Mouse (Mus musculus) megakaryocyte progenitor cell, adult 5-6 weeks (primary cell): ENCODE measurements around the gene Fbxl22. TPM values are rescaled to one million over a fixed set of nuclear protein-coding genes. Genes with fewer than 3 reads are reported as not detected.

Source experiments
- ATAC-seq: replicated peaks from 2 replicates; pipeline ENCODE4 v1.8.0; 2016; ENCODE audit warnings: mild to moderate bottlenecking, moderate TSS enrichment, inconsistent platforms; ENCODE audit not compliant: poor library complexity
- total RNA-seq, 2 experiments: library from RNA; stranded (forward) in 1 of 2; stranded (reverse) in 1 of 2; fragments of 157-497, 149-512 nt in 1 of 2; fragments of 200-1000 nt in 1 of 2; gene quantifications; 2 replicates each; pipeline versions ENCODE4 v1.2.3 to v1.2.4; 2015 to 2017

The Fbxl22 gene
- total RNA-seq (2015), result 0.68 and 0.74 TPM in 2 replicates
- 0.37 and 0.88 TPM in 2 replicates for total RNA-seq (2017)

DNA sequence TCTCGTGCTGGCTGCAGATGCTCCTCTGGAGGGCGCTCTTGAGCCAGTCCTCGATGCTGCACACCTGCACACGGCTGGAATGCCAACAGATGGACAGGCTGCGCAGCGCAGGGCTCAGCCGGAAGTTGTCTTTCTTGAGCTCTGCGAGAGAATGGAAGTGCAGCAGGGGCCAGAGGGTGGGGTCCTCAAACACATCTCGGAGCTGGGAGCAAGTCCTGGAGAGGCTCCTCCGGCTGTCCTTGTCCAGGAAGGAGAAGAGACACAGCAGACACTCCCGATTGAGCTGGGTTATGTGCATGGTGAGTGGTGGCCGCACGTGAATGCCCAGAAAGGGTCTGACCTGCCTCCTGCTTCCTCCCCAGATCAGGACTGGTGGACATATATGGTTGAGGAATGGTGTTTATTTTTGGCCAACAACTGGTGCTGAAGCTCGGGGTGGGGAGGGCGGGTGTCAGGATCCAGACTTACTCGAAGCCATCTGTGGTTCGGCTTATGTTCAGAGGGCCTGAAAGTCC lies at the start of gene Fbxl22:
TSS of gene Fbxl22 (minus strand) at position 338 of the 515 bp plus-strand sequence.
- no peak for ATAC-seq

DNA sequence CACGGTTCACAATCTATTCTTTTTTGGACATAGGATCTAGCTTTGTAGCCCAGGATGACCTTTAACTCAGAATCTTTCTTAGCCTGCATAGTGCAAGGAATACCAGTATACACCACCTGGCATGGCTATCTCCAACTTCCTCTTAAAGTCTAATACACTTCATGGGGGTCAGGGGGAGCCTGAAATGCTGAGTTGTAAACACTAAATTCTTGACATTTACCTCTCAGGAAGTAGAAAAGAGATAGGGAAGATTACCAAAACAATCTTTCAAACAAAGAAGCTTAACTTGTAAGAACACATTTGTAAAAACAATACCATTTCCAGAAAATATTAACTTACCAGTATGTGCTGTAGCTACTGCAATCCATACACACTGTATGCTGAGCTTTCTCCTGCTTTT lies 47.8 kb upstream of the Fbxl22 start:
- no peak for ATAC-seq

DNA sequence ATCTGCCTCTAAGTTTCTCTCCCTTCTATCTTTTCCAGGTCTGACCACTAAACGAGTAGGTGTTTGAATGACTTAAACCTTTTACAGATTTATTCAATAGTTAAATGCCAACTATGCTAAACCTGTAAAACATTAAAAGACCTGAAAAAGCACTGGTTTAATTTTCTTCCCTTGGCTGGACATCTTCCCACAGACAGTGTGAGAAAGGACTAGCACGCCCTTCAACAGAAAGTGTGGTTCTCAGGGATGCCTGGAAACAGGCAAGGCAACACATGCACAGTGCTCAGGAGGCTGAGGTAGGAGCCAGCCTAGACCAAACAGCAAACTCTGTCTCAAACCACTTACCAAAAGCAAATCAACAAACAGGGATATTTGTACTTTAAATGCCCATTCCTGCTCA lies 47.1 kb upstream of the Fbxl22 start:
- no peak for ATAC-seq

DNA sequence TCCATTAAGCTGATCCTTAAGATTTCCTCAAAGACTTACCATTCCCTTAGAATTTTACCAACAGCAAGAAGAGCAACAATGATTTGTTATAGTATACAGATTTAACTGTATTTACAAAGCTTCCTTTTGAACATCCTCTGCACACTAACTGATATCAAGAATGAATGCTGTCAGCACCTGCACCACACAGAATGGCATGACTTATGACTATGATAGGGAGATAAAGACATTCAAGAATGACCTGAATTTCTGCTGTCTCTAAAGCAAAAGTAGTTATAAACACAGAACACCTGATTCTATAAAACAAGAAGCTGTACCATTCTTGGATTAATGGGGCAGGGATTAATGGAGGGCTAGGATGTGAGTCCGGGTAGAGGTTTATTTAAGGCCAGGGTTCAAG lies 46.3 kb upstream of the Fbxl22 start:
- ATAC-seq, result peak; percentile 77

DNA sequence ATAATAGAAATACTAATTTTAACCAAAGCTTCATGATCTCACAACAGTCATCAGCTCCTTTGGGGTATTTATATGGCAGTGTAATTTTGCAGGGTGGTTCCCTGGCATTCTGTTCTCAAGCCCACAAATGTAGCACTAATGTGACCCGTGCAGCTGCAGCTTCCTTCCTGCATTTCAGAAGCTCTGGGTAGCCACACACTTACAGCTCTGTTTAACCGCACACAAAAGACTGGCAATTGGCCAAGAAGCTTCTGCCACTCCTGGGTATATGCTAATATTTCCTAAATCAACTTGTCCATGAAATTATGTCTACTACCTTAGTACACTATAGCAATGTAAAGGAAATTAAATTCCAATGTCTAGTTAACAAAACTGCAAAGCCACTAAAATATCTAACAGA lies 45.9 kb upstream of the Fbxl22 start:
- ATAC-seq, result peak; percentile 85

DNA sequence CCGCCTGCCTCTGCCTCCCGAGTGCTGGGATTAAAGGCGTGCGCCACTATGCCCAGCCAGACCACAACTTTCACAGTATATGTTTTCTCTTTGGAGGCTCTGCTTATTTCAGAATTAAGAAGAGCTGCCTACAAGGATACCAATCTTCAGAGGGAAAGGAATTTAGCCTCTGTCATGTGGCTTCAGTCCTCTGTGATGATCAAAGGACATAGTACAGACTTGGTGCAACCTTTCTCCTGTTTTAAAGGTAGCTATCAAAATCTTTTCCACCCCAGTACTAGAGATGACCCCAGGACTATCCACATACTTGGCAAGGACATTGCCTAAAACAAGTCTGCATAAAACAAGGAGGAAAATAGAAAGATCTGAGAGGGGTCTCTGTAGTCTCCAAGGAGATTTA lies 44.6 kb upstream of the Fbxl22 start:
- ATAC-seq, result no peak

DNA sequence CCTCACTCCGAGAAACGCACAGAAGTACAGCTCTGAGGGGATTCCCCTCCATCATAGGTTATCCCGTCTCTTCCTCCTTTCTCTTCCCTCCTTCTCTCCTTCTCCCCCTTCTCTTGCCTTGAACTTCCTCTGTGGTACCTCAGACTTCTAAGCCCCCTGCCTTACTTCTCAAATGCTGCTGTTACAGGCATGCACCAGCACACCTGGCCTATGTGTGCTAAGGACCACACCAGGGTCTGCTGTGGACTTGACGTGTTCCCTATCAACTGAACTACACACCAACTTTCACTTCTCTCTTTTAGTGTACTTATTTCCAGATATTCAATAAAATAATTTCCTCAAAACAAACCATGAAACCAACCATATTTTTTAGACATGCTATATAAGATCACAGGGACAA lies 28.4 kb upstream of the Fbxl22 start:
- 0 out of 2 replicates have a peak, but pooled peaks have one; percentile 20 for ATAC-seq

DNA sequence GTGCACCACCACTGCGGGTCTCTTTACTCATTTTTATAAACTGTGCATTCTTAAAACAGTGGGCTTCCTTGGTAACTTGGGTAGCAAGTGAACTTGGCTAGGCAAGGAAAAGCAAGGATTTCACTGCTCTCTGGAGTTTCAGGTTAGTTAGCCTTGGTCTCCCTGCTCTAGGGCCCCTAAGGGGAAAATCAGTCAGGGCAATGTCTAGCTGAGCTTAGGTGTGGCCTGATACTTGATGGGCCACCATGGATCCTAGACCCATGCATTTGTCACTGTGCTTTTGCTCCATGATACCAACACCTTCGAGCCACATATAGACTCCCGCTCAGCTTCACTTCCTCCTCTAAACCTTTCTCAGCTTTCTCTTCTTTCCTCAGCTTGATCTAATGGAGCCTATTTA lies 7.2 kb upstream of the Fbxl22 start:
- no peak for ATAC-seq

DNA sequence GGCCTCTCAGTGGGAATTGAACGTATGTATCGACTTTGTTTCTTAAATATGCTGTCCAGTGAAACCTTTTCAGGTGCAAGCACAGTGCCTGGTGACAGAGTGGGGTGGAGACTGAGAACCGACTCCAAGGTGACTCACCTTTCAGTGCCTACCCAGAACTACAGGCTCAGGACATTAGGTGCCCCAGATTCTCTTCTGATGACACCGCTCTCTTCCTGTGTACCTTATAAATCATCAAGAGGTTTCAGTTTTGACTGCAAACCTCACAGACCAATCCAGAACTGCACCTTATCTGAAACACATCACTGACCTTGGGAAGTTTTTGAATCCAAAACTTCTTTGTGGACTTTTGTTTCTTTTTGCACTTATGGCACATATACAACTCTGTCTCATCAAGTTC lies 5.9 kb upstream of the Fbxl22 start:
- no peak for ATAC-seq

DNA sequence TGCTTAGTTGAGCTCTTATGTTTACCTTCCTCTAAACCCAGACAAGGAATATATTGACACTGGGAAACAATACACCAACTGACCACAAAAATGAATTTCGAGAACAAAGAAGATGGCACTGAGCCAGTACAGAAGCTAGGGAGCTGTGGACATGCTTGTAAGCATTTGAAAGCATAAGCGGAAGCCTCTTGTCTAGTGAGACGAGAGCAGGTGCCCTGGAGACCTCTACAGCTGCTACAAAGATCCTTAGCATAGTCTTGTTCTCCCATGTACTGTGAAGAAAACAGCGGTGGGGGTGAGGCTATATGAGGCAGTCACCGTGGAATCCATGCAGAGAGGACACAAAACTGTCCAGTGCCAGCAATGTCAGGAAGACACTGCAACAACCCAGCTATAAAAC lies 4.5 kb upstream of the Fbxl22 start:
- ATAC-seq, result no peak

DNA sequence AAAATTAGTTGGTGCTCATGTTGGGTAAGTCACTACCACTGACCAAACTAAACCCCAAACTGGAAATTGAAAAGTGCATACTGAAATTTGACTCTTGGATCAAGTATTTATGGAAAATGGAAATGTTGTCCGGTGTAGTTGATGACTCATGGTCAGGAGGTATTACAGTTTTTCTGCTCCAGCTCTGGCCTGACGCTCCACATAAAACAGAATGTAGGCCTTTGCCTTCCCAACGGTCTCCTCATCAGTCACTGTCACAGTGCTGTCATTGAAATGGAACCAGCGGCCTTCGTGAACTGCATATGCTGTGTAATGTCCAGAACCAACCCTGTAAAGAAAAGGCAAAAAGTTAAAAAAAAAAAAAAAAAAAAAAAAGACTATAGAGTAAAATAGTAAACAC lies 3.9 kb upstream of the Fbxl22 start:
- ATAC-seq, result no peak

DNA sequence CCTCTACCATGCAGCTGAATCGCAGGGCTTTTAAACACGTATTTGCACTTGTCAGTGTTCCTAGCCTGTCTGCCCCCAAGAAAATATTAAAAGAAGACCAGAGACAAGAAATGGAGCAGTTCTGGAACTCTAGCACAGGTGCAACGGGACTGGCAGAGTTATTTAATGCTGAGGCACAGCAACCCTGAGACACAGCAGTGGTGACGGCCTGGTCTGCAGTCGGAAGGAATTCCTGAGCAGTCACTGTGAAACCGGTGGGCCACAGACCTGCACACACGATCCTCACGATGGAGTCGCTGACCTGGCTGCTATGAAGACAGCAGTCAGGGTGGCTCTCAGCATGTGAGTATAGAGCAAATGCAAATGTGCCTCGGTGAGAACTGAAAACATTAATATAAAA lies 3.4 kb upstream of the Fbxl22 start:
- no peak for ATAC-seq

DNA sequence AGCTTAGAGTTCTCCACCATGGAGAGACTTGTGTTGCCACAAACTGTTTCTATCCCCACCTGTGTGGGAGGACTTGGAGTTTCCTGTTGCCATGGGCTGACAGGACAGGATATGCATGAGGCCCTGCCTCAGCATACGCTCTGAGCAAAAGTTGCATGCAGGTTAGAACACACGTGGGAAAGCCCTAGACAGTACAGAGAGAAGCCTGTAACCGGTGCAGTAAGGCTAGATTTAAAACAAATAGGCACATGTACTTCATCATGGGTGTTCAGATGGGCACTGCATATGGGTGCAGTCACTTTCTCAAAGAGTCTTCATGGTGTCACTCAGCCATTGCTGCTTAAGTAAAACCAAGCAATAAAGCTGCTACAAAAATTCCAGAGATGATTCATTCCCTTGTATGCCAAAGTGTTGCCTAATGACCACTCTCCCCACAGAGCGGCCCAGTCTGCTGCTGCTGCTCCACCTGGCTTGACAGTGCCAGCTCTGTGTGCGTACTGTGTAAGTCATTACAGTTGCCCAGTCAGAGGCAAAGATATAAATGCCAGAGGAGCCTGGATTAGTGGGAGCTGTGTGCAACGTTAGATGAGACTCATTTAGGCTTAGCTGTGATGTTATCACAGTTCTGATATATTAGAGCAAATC lies 2.0 kb upstream of the Fbxl22 start:
- ATAC-seq, result no peak

DNA sequence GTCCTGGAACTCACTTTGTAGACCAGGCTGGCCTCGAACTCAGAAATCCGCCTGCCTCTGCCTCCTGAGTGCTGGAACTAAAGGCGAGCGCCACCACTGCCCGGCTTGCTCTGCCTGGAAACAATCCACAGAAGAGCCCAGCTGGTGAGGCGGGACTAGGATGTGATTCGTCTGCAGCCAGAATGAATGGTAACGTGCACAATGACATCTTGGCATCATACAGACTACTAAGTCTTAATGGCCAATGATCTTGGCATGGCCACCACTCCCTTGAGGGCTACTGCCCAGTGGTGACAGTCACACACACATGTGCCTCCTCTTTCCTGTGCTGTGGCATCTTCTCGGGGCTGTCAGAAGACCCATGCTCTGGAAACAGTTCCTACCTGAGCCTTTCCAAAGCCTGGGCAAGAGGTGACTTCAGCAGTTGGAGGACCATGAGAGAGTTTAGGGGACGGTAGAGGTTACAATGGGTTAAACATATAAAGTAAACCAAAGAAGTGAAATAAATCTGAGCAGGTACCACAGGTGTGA lies 1.4 kb upstream of the Fbxl22 start:
- no peak for ATAC-seq

DNA sequence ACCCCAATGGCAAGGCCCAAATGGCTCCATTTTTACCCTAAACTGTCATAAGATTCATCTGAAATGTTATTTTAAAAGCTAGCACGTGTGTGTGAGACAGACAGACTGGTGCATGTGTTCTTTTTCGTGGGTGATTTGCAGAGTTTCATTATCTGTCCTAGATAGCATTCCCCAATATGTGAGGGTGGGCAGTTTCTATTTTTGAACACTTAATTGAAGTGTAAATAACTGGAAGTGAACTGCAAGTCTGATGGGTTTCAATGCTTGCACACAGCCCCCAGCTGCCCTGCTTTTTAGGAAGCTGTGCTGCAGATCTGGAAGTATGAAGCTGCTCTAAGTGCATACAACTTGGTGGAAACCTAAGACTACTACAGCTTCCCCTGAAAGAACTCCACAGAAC lies 722 bp upstream of the Fbxl22 start:
- ATAC-seq, result no peak

DNA sequence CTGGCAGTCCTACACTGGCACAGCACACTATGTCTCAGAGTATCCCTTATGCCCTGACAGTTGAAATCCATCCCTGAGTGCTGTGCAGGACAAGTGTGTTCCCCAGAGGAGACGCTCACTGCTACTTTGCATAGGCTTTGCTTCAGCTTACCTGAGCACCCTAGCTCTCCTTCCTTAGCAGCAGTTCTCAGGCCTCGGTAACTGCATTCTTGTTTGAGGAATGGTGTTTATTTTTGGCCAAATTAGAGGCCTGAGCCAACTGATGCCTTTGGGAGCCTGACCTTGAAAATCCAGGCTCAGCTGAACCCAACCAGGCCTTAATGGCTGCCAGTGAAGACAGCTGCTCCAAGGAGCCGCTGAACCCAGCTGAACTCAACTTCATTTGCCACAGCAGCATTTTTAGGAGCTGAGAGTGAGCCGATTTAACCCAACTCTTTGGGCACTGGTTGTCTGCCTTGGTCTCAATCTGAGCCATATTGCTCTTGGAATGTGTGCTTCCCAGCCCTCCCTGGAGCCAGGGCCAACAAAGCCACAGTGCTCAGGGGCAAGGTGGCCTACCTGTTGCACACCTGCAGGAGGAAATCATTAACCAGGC lies 635 bp downstream of the Fbxl22 start:
- no peak for ATAC-seq

DNA sequence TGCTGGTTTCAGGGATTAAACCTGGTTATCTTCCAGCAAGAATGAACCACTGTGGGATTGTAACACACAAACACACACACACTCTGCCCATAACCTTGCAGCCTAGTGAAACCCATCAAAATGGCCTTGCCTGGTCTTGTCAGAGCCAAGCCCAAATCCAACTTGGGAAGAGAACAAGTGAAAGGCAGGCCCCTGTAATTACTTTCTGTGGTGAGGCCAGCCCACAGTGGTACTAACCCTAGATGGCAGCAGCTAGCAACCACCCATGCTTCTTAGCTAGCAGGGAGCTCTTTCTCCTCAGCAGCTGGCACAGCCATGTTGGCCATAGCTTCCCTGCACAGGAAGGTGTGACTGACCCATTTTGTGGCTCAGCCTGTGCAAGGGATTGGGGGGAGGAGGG lies 1.2 kb downstream of the Fbxl22 start:
- ATAC-seq, result peak; percentile 13; the same call in 1 of the 2 replicates

DNA sequence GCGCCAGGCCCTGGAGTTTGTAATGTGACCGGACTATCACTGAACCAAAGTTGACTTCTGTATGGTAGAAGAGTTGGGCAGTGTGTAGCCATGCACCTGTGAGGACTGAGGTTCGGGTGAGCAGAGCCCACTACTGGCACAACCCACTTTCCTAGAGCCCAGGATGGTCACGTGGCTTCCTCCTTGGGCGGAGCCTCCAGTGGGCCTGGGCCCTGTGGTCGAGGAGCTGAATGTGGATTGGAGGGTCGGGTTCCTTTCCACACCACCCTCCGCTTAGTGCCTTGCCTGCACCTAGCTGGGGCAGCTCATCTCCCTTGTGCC lies 2.1 kb downstream of the Fbxl22 start:
- ATAC-seq, result peak; percentile 75

DNA sequence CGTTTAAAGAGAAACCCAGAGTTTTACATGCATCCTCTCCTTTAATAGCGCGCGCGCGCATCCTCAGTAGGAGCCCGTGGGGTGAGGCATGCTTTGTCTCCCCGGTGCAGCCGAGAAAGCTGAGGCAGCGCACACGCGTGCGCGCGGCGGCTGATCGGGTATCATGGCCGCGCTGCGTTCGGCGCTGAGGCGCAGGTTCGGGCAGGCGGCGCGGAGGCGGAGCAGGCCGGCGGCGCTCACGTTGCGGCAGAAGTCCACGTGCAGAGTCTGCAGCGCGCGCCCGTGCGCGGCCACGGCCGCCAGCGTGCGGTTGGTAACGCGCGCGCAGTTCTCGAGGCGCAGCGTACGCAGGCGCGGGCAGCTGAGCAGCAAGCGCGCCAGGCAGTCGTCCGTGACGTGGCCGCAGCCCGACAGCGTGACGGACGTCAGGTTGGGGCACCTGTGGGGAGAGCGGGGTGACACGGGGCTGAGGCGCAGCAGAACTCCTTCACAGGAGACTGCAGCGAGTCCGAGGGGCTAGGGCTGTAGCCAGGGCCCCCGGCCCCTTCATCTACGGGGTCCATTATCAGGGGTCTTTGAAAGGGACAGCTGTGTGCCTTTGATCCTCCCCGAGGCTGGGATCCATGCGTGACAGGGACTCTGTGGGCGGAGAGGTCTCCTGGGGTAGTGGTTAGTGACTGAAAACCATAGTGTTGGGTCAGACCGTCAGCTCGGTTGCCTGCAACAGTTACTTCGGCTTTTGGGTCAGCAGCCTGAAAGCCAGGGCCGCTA lies 2.6 kb downstream of the Fbxl22 start:
- ATAC-seq, result peak; percentile 69

DNA sequence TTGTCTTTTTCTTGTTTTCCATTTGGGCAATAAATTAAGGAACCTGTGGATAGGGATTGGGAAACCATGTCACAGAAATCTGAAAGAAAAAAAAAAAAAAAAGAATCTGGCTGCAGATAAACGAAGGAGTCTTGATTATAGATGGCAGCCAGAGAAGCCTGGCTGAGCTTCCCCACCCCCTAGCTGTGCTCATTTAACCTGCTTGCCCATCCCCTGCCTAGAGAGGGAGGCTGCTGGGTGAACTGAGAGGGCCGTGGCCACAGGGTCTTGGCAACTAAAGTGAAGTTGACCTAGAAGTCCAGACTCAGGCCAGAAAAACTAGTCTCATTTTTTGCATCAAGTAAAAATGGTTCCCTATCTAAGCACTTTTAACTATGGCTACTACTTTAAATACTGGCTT lies 3.4 kb downstream of the Fbxl22 start:
- no peak for ATAC-seq

DNA sequence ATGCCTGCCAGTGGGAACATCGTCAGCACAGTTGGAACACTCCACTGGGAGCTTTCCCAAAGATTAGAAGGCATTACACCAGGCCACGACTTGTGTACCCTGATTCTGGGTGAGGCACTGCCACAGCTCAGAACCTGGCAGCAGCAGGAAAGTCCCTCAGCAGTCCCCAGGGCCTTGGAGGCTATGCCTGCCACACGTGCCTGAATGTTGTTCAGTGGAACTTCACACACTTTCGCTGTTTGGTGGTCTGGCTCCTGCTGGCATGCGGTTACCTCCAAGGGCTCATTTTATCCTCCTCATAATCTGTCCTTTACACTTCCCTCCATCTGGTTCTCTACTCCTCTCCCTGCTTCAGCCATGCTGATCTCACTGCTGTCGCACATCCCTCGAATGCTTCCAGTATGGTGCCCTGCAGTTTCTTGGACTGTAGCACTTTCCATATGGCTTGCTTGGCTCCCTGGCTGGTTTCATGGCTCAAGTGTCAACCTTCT lies 4.0 kb downstream of the Fbxl22 start:
- no peak for ATAC-seq
